ENCODE assay signal across 29 mouse cellular contexts in the genomic region with DNA sequence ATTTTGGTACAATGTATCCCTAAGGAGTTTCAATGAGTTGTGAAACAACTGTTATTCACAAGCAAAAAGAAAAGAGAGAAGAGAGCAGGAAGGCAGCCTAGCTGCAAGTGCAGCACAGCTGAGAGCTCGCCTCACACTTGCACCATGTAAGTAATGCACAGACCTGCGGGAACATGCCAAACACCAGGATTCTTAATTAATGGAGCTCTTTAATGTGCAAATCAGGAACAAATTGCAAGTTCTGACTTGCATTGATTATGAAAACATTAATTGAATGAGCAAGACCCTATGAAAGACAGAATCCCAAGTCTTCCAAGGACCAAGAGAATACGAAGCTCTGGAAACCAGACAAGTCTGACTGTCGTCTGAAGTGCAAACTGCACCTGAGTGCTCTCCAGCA. TPM values are rescaled to one million over a fixed set of nuclear protein-coding genes. Genes with fewer than 3 reads are reported as not detected.
DNase-seq lines count a peak whose midpoint lies in the region; ATAC-seq lines count a peak whose summit lies in the region.
"Had no signal": no experiment of that assay in that cellular context is flagged by ENCODE, and none has a peak within 500 bp of the region (broad histone marks: within the 10 kb centered on the region; RNA-seq: fewer than 3 reads in every experiment).

No protein-coding gene starts in this region.

- 31% methylated on average over 4 of the region's 4 CpGs for WGBS in forebrain, embryonic 12.5 days
- 78% methylated on average over 4 of the region's 4 CpGs for WGBS in forebrain, embryonic 10.5 days
- 34% methylated on average over 4 of the region's 4 CpGs for WGBS in hindbrain, embryonic 14.5 days
- WGBS in hindbrain, embryonic 11.5 days, result 75% methylated on average over 4 of the region's 4 CpGs
- 28% methylated on average over 4 of the region's 4 CpGs for WGBS in neural tube, embryonic 14.5 days

- H3K4me2 ChIP-seq in forebrain, embryonic 12.5 days, result no peak overlapping the region
- H3K4me2 ChIP-seq in hindbrain, embryonic 14.5 days (replicated peaks), result no peak overlapping the region
- no peak overlapping the region for H3K4me2 ChIP-seq in hindbrain, embryonic 11.5 days (replicated peaks; ENCODE audit: low read depth, low read length)
- H3K4me2 ChIP-seq in neural tube, embryonic 14.5 days (ENCODE audit: low read depth, low read length), result no peak overlapping the region
- H3K4me2 ChIP-seq: heart, embryonic 13.5 days; limb, embryonic 12.5 days; liver, embryonic 15.5 days; lung, embryonic 14.5 days; neural tube, embryonic 12.5 days had no signal

- H3K27ac ChIP-seq in forebrain, embryonic 12.5 days, result peak overlapping the region; percentile 31; the same call in 1 of the 2 replicates
- H3K27ac ChIP-seq in forebrain, embryonic 10.5 days, result no peak overlapping the region
- H3K27ac ChIP-seq in hindbrain, embryonic 14.5 days, result peak overlapping the region; percentile 60
- no peak overlapping the region for H3K27ac ChIP-seq in hindbrain, embryonic 11.5 days (ENCODE audit: low read depth, low read length)
- peak overlapping the region; percentile 23; the same call in 1 of the 2 replicates for H3K27ac ChIP-seq in neural tube, embryonic 14.5 days (ENCODE audit: low read depth, low read length)
- H3K27ac ChIP-seq: heart, embryonic 13.5 days; limb, embryonic 12.5 days; liver, embryonic 15.5 days; neural tube, embryonic 12.5 days had no signal

- peaks cover 26% of the 10 kb centered on the region for H3K36me3 ChIP-seq in forebrain, embryonic 12.5 days (replicated peaks)
- H3K36me3 ChIP-seq in forebrain, embryonic 10.5 days (replicated peaks), result peaks cover 49% of the 10 kb centered on the region
- H3K36me3 ChIP-seq in hindbrain, embryonic 14.5 days (replicated peaks; ENCODE audit: control insufficient read depth, insufficient read depth), result peaks cover 31% of the 10 kb centered on the region
- 0 out of 2 replicates have a peak, but pooled peaks cover 3% of the 10 kb centered on the region for H3K36me3 ChIP-seq in hindbrain, embryonic 11.5 days (ENCODE audit: control insufficient read depth, insufficient read depth, low read length)
- no peaks in the 10 kb centered on the region; the same call in 1 of the 2 replicates for H3K36me3 ChIP-seq in neural tube, embryonic 14.5 days (ENCODE audit: control insufficient read depth, insufficient read depth, low read length)

- no peak for ATAC-seq in forebrain, embryonic 12.5 days (ENCODE audit: low FRiP score)
- ATAC-seq in hindbrain, embryonic 14.5 days (ENCODE audit: low FRiP score), result no peak
- no peak for ATAC-seq in hindbrain, embryonic 11.5 days (ENCODE audit: low FRiP score)
- no peak for ATAC-seq in neural tube, embryonic 14.5 days (ENCODE audit: low read depth)
- ATAC-seq: forebrain, postnatal 0 days; intestine, embryonic 16.5 days had no signal

- no peaks in the 10 kb centered on the region for H3K9me3 ChIP-seq in forebrain, embryonic 12.5 days
- no peaks in the 10 kb centered on the region for H3K9me3 ChIP-seq in forebrain, embryonic 10.5 days
- no peaks in the 10 kb centered on the region for H3K9me3 ChIP-seq in hindbrain, embryonic 14.5 days (ENCODE audit: control insufficient read depth, low read length)
- H3K9me3 ChIP-seq in hindbrain, embryonic 11.5 days (ENCODE audit: control insufficient read depth, low read length), result no peaks in the 10 kb centered on the region
- H3K9me3 ChIP-seq in neural tube, embryonic 14.5 days (ENCODE audit: control insufficient read depth, low read length), result no peaks in the 10 kb centered on the region
- H3K9me3 ChIP-seq: heart, embryonic 13.5 days; limb, embryonic 12.5 days; liver, embryonic 15.5 days; neural tube, embryonic 12.5 days had no signal

- peaks cover 5% of the 10 kb centered on the region; the same call in 1 of the 2 replicates for H3K4me1 ChIP-seq in forebrain, embryonic 12.5 days
- peaks cover 16% of the 10 kb centered on the region for H3K4me1 ChIP-seq in forebrain, embryonic 10.5 days
- H3K4me1 ChIP-seq in hindbrain, embryonic 14.5 days (replicated peaks; ENCODE audit: control insufficient read depth, insufficient read depth, low read length), result peaks cover 12% of the 10 kb centered on the region
- H3K4me1 ChIP-seq in hindbrain, embryonic 11.5 days (replicated peaks; ENCODE audit: control insufficient read depth, insufficient read depth, low read length), result no peaks in the 10 kb centered on the region
- H3K4me1 ChIP-seq in neural tube, embryonic 14.5 days (ENCODE audit: control insufficient read depth, insufficient read depth, low read length), result peaks cover 7% of the 10 kb centered on the region
- H3K4me1 ChIP-seq: heart, embryonic 13.5 days; limb, embryonic 12.5 days; liver, embryonic 15.5 days; neural tube, embryonic 12.5 days had no signal

- H3K4me3 ChIP-seq in forebrain, embryonic 12.5 days (replicated peaks), result no peak overlapping the region
- H3K4me3 ChIP-seq in forebrain, embryonic 10.5 days, result no peak overlapping the region
- no peak overlapping the region for H3K4me3 ChIP-seq in hindbrain, embryonic 14.5 days (replicated peaks; ENCODE audit: low read length)
- no peak overlapping the region for H3K4me3 ChIP-seq in hindbrain, embryonic 11.5 days (ENCODE audit: low read depth, low read length)
- no peak overlapping the region for H3K4me3 ChIP-seq in neural tube, embryonic 14.5 days (ENCODE audit: low read depth, low read length)
- H3K4me3 ChIP-seq: heart, embryonic 13.5 days; limb, embryonic 12.5 days; liver, embryonic 15.5 days; neural tube, embryonic 12.5 days had no signal

- DNase-seq in forebrain, embryonic 10.5 days (ENCODE audit: extremely low spot score, low spot score), result no peak
- DNase-seq in hindbrain, embryonic 14.5 days (ENCODE audit: low spot score), result peak; percentile 35
- no peak for DNase-seq in hindbrain, embryonic 11.5 days (ENCODE audit: low spot score)
- DNase-seq in adipocyte (ENCODE audit: low spot score), result peak; percentile 29
- DNase-seq in right cerebral cortex, adult 2 months (ENCODE audit: low spot score in 2 of 2), result no peak
- DNase-seq: adrenal gland, postnatal 10 days; cerebellum, adult 11 months; cerebellum, adult 9-10 months; cerebellum, postnatal 36 days; forebrain, postnatal 0 days; heart, postnatal 14 days; kidney, adult 9 months; kidney, postnatal 14 days; lung, embryonic 14.5 days; lung, postnatal 14 days; retina, postnatal 1 day; spleen, adult 18-20 months; thymus, postnatal 14 days had no signal

- H3K9ac ChIP-seq in forebrain, embryonic 12.5 days, result no peak overlapping the region
- peak overlapping the region; percentile 21; the same call in 1 of the 2 replicates for H3K9ac ChIP-seq in hindbrain, embryonic 14.5 days
- H3K9ac ChIP-seq in hindbrain, embryonic 11.5 days (ENCODE audit: low read depth, low read length), result no peak overlapping the region
- no peak overlapping the region for H3K9ac ChIP-seq in neural tube, embryonic 14.5 days (replicated peaks; ENCODE audit: low read depth, low read length)
- H3K9ac ChIP-seq: forebrain, postnatal 0 days; heart, embryonic 13.5 days; limb, embryonic 12.5 days; liver, embryonic 15.5 days; lung, embryonic 14.5 days; neural tube, embryonic 12.5 days had no signal

- H3K27me3 ChIP-seq in forebrain, embryonic 12.5 days, result no peaks in the 10 kb centered on the region
- H3K27me3 ChIP-seq in forebrain, embryonic 10.5 days (ENCODE audit: poor library complexity, severe bottlenecking), result no peaks in the 10 kb centered on the region
- H3K27me3 ChIP-seq in hindbrain, embryonic 14.5 days (ENCODE audit: control insufficient read depth, insufficient read depth, low read length), result no peaks in the 10 kb centered on the region
- no peaks in the 10 kb centered on the region for H3K27me3 ChIP-seq in hindbrain, embryonic 11.5 days (ENCODE audit: control insufficient read depth, insufficient read depth, low read length)
- H3K27me3 ChIP-seq in neural tube, embryonic 14.5 days (ENCODE audit: control insufficient read depth, insufficient read depth, low read length), result no peaks in the 10 kb centered on the region
- H3K27me3 ChIP-seq: CH12.LX; heart, embryonic 13.5 days; limb, embryonic 12.5 days; liver, embryonic 15.5 days; neural tube, embryonic 12.5 days had no signal

RNA-seq across cellular contexts. Expression of gene Aatf, which starts 17.5 kb away (rescaled TPM):
- polyA plus RNA-seq in forebrain, embryonic 12.5 days (2016; fragmentation: Nextera tagmentation; extraction: Ambion mirVana), result 53.4 and 63.4 TPM in 2 replicates
- polyA plus RNA-seq in forebrain, embryonic 10.5 days (2016; fragmentation: Nextera tagmentation; extraction: Ambion mirVana), result 63.2 and 64.7 TPM in 2 replicates
- 44.5 and 45.3 TPM in 2 replicates for polyA plus RNA-seq in hindbrain, embryonic 14.5 days (2014; fragmentation: Nextera tagmentation; extraction: Ambion mirVana)
- 59.9 and 64.5 TPM in 2 replicates for polyA plus RNA-seq in hindbrain, embryonic 11.5 days (2014; fragmentation: Nextera tagmentation; extraction: Ambion mirVana)
- 44.1 and 47.1 TPM in 2 replicates for polyA plus RNA-seq in neural tube, embryonic 14.5 days (2014; fragmentation: Nextera tagmentation; extraction: Ambion mirVana)

RNA-seq across cellular contexts. Expression of gene Lhx1, which starts 29.6 kb away (rescaled TPM):
- polyA plus RNA-seq in forebrain, embryonic 12.5 days (2016; fragmentation: Nextera tagmentation; extraction: Ambion mirVana), result 16.4 and 16.8 TPM in 2 replicates
- 1.3 and 2.6 TPM in 2 replicates for polyA plus RNA-seq in forebrain, embryonic 10.5 days (2016; fragmentation: Nextera tagmentation; extraction: Ambion mirVana)
- polyA plus RNA-seq in hindbrain, embryonic 14.5 days (2014; fragmentation: Nextera tagmentation; extraction: Ambion mirVana), result 43.2 and 46.4 TPM in 2 replicates
- 53.3 and 57.3 TPM in 2 replicates for polyA plus RNA-seq in hindbrain, embryonic 11.5 days (2014; fragmentation: Nextera tagmentation; extraction: Ambion mirVana)
- 47.2 and 48.0 TPM in 2 replicates for polyA plus RNA-seq in neural tube, embryonic 14.5 days (2014; fragmentation: Nextera tagmentation; extraction: Ambion mirVana)
- polyA plus RNA-seq: C2C12; heart, embryonic 13.5 days; limb, embryonic 12.5 days; liver, adult 2 months; lung, embryonic 14.5 days; urinary bladder, adult 2 months had no signal

Comparison
In these comparisons a context has a peak if more than half of its experiments do, and no peak if none do; other contexts are left out.
1. H3K27ac ChIP-seq: peak in forebrain, embryonic 12.5 days (single experiment), hindbrain, embryonic 14.5 days (single experiment) and neural tube, embryonic 14.5 days (single experiment); none in forebrain, embryonic 10.5 days (single experiment) and hindbrain, embryonic 11.5 days (single experiment).
2. DNase-seq: peak in hindbrain, embryonic 14.5 days (single experiment) and adipocyte (single experiment); none in forebrain, embryonic 10.5 days (single experiment), hindbrain, embryonic 11.5 days (single experiment) and right cerebral cortex, adult 2 months (0 of 2).